Mouse (Mus musculus) CD4-positive, CD25-positive, alpha-beta regulatory T cell, adult 4 months (primary cell): ENCODE data around the gene Ubald1. TPM values are rescaled to one million over a fixed set of nuclear protein-coding genes. Genes with fewer than 3 reads are reported as not detected.

Experiments used
- ATAC-seq: one replicate; pipeline ENCODE4 v1.8.0; 2017
- polyA plus RNA-seq, 2 experiments: library from polyadenylated mRNA; unstranded; fragments of 100-300 nt; shearing (Covaris generic); gene quantifications; one replicate each; pipeline ENCODE4 v1.2.1; 2017

The Ubald1 gene
- polyA plus RNA-seq: 10 to 100 TPM; 19.3 to 21.6 TPM

GRCm38 (mm10) chr16:4880136-4880825 lies at the start of gene Ubald1:
Gene Ubald1 (minus strand): TSS chr16:4880315.
- ATAC-seq: peak; percentile 81

- no peak for ATAC-seq
Measured at GRCm38 (mm10) chr16:4928474-4928873, 48.4 kb upstream of the Ubald1 start.

- ATAC-seq: no peak
Measured at GRCm38 (mm10) chr16:4927967-4928366, 47.9 kb upstream of the Ubald1 start.

GRCm38 (mm10) chr16:4923996-4924395 lies 43.9 kb upstream of the Ubald1 start:
- no peak for ATAC-seq

- ATAC-seq: no peak
Measured at GRCm38 (mm10) chr16:4922481-4922880, 42.4 kb upstream of the Ubald1 start.

- no peak for ATAC-seq
Measured at GRCm38 (mm10) chr16:4920556-4920955, 40.4 kb upstream of the Ubald1 start.

- ATAC-seq: no peak
Measured at GRCm38 (mm10) chr16:4916608-4917007, 36.5 kb upstream of the Ubald1 start.

GRCm38 (mm10) chr16:4915931-4916330 lies 35.8 kb upstream of the Ubald1 start:
- no peak for ATAC-seq

GRCm38 (mm10) chr16:4913783-4914735 lies 33.9 kb upstream of the Ubald1 start:
- peak; percentile 93 for ATAC-seq

- peak; percentile 43 for ATAC-seq
Measured at GRCm38 (mm10) chr16:4912907-4913782, 33.0 kb upstream of the Ubald1 start.

- ATAC-seq: no peak
Measured at GRCm38 (mm10) chr16:4912074-4912648, 32.0 kb upstream of the Ubald1 start.

GRCm38 (mm10) chr16:4910758-4911157 lies 30.6 kb upstream of the Ubald1 start:
- ATAC-seq: no peak

GRCm38 (mm10) chr16:4909745-4910144 lies 29.6 kb upstream of the Ubald1 start:
- ATAC-seq: no peak

GRCm38 (mm10) chr16:4907972-4908371 lies 27.9 kb upstream of the Ubald1 start:
- peak; percentile 87 for ATAC-seq

GRCm38 (mm10) chr16:4907386-4907785 lies 27.3 kb upstream of the Ubald1 start:
- ATAC-seq: no peak

GRCm38 (mm10) chr16:4906559-4906958 lies 26.4 kb upstream of the Ubald1 start:
- no peak for ATAC-seq

GRCm38 (mm10) chr16:4905591-4905990 lies 25.5 kb upstream of the Ubald1 start:
- no peak for ATAC-seq

- ATAC-seq: no peak
Measured at GRCm38 (mm10) chr16:4904878-4905277, 24.8 kb upstream of the Ubald1 start.

- no peak for ATAC-seq
Measured at GRCm38 (mm10) chr16:4903491-4904102, 23.5 kb upstream of the Ubald1 start.

GRCm38 (mm10) chr16:4902390-4902789 lies 22.3 kb upstream of the Ubald1 start:
- no peak for ATAC-seq

- no peak for ATAC-seq
Measured at GRCm38 (mm10) chr16:4901167-4901566, 21.1 kb upstream of the Ubald1 start.

GRCm38 (mm10) chr16:4899711-4900110 lies 19.6 kb upstream of the Ubald1 start:
- ATAC-seq: no peak
